Mouse (Mus musculus) embryonic facial prominence, embryonic 13.5 days (tissue): ENCODE measurements around the gene Cacul1. TPM values are rescaled to one million over a fixed set of nuclear protein-coding genes. Genes with fewer than 3 reads are reported as not detected.
A peak's percentile ranks its signal among the peaks of the same experiment; 100 is the strongest.

Experiments
- ATAC-seq: fragments of 200-750 bp; cut with Nextera tagmentation; 2 replicates; pipeline ENCODE4 v1.8.0; 2017; ENCODE audit warnings: low read depth; ENCODE audit not compliant: insufficient number of reproducible peaks, insufficient read depth, low FRiP score, low TSS enrichment
- H3K27ac ChIP-seq: fragments of 300-500 bp; sonication (generic); 2 replicates; pipeline ENCODE4 v1.5.1; 2015; ENCODE audit warnings: moderate library complexity, mild to moderate bottlenecking, inconsistent platforms
- H3K27me3 ChIP-seq: fragments of 300-500 bp; sonication (generic); 2 replicates; pipeline ENCODE4 v1.6.1; 2015; ENCODE audit warnings: mild to moderate bottlenecking, inconsistent platforms
- H3K36me3 ChIP-seq: fragments of 300-500 bp; sonication (generic); 2 replicates; pipeline ENCODE4 v1.6.1; 2015; ENCODE audit warnings: mild to moderate bottlenecking, inconsistent platforms
- H3K4me1 ChIP-seq: fragments of 300-500 bp; sonication (generic); 2 replicates; pipeline ENCODE4 v1.6.1; 2015; ENCODE audit warnings: inconsistent platforms
- H3K4me2 ChIP-seq: fragments of 300-500 bp; sonication (generic); 2 replicates; pipeline ENCODE4 v1.6.1; 2015; ENCODE audit warnings: moderate library complexity, mild to moderate bottlenecking, inconsistent platforms
- H3K4me3 ChIP-seq: fragments of 300-500 bp; sonication (generic); 2 replicates; pipeline ENCODE4 v1.5.1; 2015; ENCODE audit warnings: mild to moderate bottlenecking, inconsistent platforms
- H3K9ac ChIP-seq: fragments of 300-500 bp; sonication (generic); 2 replicates; pipeline ENCODE4 v1.6.1; 2015; ENCODE audit warnings: mild to moderate bottlenecking, inconsistent platforms
- H3K9me3 ChIP-seq: fragments of 300-500 bp; sonication (generic); 2 replicates; pipeline ENCODE4 v1.6.1; 2016; ENCODE audit warnings: inconsistent platforms
- WGBS: fragments of 180-500 bp; shearing (Covaris S2); methylation state at CpG from one replicate; pipeline ENCODE4 v1.1.7; 2015; ENCODE audit warnings: mixed read lengths; 5-methylcytosine and 5-hydroxymethylcytosine counted together
- polyA plus RNA-seq: library from polyadenylated mRNA; unstranded; fragments of >200 nt; fragmentation: Nextera tagmentation; extraction: Ambion mirVana; gene quantifications from 2 replicates; pipeline ENCODE4 v1.2.1, GENCODE M21; 2015

Gene Cacul1
- polyA plus RNA-seq, 1 experiment from 2014 or later: 20.0 TPM

DNA sequence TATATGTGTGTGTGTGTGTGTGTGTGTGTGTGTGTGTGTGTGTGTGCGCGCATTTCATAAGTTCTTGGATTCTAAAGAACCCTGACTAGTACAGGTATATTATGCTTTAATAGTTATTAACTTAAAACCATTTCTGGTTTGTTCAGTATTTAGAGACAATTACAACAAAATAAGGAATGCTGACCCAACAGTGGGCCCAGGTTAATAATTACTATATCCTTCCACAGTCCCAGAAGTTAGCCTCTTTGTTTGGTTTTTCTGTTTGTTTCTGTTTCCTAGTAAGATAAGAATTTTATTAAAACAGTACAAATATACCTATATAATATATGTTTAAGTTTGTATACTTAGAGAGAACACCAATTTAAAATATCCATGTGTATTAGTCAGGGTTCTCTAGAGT lies 2.4 kb upstream of the Cacul1 start:
- WGBS: 98% methylated on average over 2 of the region's 2 CpGs
- no peaks in the 10 kb centered on the region for H3K9me3 ChIP-seq
- H3K9ac ChIP-seq: no peak overlapping the region
- H3K27me3 ChIP-seq: no peaks in the 10 kb centered on the region
- H3K4me1 ChIP-seq: peaks cover 9% of the 10 kb centered on the region
- no peak overlapping the region for H3K4me2 ChIP-seq
- ATAC-seq: no peak
- no peak overlapping the region for H3K4me3 ChIP-seq
- H3K36me3 ChIP-seq: no peaks in the 10 kb centered on the region
- no peak overlapping the region for H3K27ac ChIP-seq

DNA sequence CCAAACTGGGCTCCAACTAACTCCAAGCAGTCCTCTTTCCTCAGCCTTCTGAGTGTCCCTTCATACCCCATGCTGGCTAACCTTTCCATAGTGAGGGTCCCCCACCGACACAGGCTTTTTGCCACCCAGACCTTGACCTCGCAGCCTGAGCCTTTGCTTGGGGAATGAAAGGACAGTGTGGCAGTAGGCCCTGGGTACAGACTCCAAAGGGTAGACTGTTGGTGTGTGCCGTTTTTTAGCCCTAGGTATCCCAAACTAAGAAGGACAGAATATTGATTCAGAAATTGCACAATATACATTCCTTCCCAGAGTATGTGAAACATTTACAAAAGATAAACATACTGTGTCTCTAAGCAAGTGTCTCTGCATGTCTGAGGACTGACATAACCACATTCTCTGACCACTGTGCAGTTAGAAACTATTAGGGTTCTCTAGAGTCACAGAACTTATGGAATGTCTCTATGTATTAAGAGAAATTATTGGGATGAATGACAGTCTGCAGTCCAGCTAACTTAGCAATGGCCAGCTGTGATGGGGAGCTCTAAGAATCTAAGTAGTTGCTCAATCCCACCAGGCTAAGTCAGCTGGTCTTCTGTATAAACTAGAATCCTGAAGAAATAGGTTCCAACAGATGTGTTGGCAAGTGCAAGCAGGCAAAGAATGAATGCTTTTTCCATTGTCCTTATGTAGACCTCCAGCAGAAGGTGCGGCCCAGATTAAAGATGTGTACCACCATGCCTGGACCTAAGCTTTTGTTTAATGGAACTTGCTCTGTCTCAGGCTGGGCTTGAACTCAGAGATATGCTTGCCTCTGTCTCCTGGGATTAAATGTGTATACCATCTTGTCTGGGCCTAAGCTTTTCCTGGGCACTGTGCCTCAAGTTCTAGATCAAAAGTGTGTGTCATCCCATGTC lies 809 bp upstream of the Cacul1 start:
- Histone ChIP-seq H3K4me3 (peak overlapping the region; percentile 99), H3K27ac (peak overlapping the region; percentile 94), H3K4me2 (peak overlapping the region; percentile 82), H3K27me3 (no peaks in the 10 kb centered on the region), H3K36me3 (no peaks in the 10 kb centered on the region), H3K9me3 (no peaks in the 10 kb centered on the region), H3K9ac (peak overlapping the region; percentile 97), H3K4me1 (peaks cover 16% of the 10 kb centered on the region)
- ATAC-seq: peak; percentile 22; the same call in 1 of the 2 replicates
- 34% methylated on average over 4 of the region's 4 CpGs for WGBS

DNA sequence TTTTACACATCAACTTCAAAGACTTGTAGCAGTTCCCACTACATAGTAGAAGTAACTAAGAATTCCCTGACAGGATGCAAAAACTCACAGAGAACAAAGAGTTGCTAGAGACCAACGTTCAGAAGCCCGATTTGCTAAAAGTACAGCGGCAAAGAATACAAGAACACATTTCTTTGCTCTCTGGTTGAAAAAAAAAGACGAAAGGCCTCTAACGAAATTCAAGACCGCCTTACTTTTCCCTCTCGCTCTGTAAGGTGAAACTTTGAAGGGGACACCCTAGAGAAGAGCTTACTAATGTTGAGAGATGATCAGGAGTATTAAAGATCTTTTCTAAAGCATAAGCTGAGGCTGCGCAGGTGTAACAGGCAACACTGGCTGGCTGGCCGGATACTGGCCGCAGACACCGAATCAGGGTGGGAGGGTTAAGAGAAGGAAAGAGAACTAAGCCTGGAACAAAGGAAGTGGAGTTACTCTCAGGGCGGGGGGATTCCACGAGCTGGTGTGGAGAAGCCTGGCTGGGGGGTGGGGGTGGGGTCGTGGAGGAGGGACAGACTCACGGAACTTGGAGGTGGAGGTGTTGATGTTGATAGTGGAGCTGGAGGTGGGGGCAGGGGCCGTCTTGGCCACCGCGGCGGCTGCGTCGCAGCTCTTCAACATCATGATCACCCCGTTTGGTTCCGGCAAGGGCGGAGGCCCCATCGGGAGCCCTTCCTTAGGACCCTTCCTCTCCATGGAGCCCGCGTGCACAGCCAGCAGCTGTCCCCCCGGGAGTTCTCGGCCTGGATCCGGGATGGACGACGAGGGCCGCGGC lies 849 bp downstream of the Cacul1 start:
- peak; percentile 35 for ATAC-seq
- peak overlapping the region; percentile 94 for H3K27ac ChIP-seq
- H3K4me3 ChIP-seq: peak overlapping the region; percentile 99
- peak overlapping the region; percentile 82 for H3K4me2 ChIP-seq
- peak overlapping the region; percentile 97 for H3K9ac ChIP-seq
- under 1% methylated on average over 34 of the region's 34 CpGs for WGBS
- H3K9me3 ChIP-seq: no peaks in the 10 kb centered on the region
- H3K4me1 ChIP-seq: peaks cover 16% of the 10 kb centered on the region
- H3K36me3 ChIP-seq: no peaks in the 10 kb centered on the region
- H3K27me3 ChIP-seq: no peaks in the 10 kb centered on the region

DNA sequence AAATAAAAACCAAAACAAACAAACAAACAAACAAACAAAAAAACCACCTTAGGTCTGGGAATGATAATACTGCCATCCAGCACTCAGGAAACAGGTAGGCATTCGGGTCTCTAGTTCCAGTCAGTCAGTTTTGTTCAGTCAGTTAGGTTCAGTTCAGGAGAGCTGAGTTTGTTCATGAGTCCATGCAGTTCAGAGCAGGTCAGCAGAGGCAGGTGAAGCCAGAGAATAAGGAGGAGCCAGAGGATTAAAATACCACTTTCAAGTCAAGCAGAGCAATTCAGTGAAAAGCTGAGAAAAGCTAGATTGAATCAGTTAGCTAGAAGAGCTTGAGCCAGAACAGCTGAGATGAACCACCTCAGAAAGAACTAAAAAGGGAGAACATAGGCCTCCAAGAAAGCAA lies 4.1 kb downstream of the Cacul1 start:
- H3K27me3 ChIP-seq: no peaks in the 10 kb centered on the region
- H3K9ac ChIP-seq: no peak overlapping the region
- H3K4me3 ChIP-seq: no peak overlapping the region
- peaks cover 11% of the 10 kb centered on the region for H3K36me3 ChIP-seq
- peaks cover 23% of the 10 kb centered on the region for H3K4me1 ChIP-seq
- no peak for ATAC-seq
- H3K27ac ChIP-seq: no peak overlapping the region
- H3K9me3 ChIP-seq: no peaks in the 10 kb centered on the region
- WGBS: 86% methylated on average over 1 of the region's 1 CpGs
- H3K4me2 ChIP-seq: no peak overlapping the region

DNA sequence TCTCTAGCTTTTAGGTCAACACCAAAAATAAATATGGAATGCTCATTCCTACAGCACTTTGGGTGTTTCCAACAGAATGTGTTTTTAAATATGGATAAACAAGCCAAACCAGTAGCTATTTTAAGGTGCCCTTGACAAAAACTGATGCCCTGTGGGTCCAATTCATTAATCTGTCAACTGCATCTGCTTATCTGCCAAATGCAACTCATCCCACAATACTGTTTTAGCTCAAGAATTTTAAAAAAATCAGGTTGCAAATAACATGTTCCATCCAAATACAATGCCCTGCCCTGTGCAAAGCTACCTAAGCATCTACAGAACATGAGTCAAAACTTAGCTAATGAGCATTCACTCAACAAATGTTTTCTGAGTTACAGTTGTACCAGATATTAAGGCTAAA lies 20.3 kb downstream of the Cacul1 start:
- Histone ChIP-seq H3K4me1 (no peaks in the 10 kb centered on the region), H3K36me3 (peaks cover 10% of the 10 kb centered on the region; the same call in 1 of the 2 replicates), H3K4me2 (no peak overlapping the region), H3K9me3 (no peaks in the 10 kb centered on the region), H3K27ac (no peak overlapping the region), H3K27me3 (no peaks in the 10 kb centered on the region), H3K9ac (no peak overlapping the region), H3K4me3 (no peak overlapping the region)
- no peak for ATAC-seq

DNA sequence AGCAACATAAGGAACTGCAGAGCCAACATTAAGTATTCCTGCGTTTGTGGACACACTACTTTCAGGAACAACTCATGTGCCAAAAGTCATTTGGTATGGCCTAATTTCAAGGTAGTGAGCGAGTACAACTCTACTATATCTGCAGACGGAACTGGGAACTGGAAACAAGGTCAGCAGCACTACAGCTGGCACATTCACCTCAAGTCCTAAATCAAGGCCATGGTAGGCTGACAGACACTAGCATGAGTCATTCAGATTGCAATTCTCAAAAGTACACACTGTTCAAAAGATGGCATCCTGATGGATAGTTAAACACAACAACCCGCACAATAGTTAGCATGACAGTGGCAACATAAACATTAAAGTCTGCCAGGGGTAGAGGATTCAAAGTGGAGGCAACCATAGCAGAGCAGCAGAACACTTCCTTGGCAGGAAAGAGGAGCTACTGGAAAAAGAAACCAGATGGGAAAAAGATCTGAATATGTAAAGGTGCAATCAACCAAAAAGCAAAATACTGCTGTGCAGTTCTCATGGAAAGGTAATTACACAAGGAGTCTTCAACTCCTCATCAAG lies 25.9 kb downstream of the Cacul1 start:
- H3K4me2 ChIP-seq: no peak overlapping the region
- no peak for ATAC-seq
- WGBS: 75% methylated on average over 4 of the region's 4 CpGs
- no peaks in the 10 kb centered on the region for H3K27me3 ChIP-seq
- H3K27ac ChIP-seq: no peak overlapping the region
- no peak overlapping the region for H3K9ac ChIP-seq
- no peaks in the 10 kb centered on the region for H3K4me1 ChIP-seq
- H3K36me3 ChIP-seq: peaks cover 9% of the 10 kb centered on the region
- no peak overlapping the region for H3K4me3 ChIP-seq
- H3K9me3 ChIP-seq: no peaks in the 10 kb centered on the region

DNA sequence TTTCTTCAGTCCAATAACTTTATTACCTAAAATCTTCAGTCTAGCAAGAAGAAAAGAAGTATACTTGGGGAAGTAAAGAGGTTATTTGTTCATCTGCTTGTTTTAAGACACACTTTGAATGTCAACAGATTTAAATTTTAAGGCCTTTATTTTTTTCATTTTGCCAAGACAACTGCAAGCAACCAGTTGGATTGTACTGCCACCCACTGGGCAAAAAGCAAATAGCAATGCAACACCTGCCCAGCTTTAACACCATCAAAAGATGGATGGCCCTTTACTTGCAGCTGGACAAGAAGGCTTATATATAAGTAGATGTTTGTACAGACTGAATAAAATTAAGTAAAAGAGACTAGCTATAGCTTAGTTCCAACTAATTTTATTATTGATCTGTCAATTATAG lies 27.3 kb downstream of the Cacul1 start:
- no peak overlapping the region for H3K4me3 ChIP-seq
- H3K27ac ChIP-seq: no peak overlapping the region
- no peaks in the 10 kb centered on the region for H3K9me3 ChIP-seq
- ATAC-seq: no peak
- no peaks in the 10 kb centered on the region for H3K4me1 ChIP-seq
- H3K27me3 ChIP-seq: no peaks in the 10 kb centered on the region
- H3K4me2 ChIP-seq: no peak overlapping the region
- H3K36me3 ChIP-seq: peaks cover 12% of the 10 kb centered on the region
- no peak overlapping the region for H3K9ac ChIP-seq

DNA sequence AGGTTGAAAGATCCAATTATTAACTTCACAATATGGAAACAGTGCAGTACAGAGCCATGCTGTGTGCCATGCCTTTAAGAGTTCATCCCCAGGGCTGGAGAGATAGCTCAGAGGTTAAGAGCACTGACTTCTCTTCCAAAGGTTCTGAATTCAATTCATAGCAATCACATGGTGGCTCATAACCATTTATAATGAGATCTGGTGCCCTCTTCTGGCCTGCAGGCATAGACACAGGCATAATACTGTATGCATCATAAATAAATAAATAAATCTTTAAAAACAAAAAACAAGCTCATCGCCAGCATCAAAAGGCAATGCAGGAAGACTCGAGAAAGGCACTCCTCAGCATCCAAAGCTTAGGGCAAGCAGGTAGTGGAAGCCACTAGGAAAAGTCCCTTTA lies 37.5 kb downstream of the Cacul1 start:
- H3K4me1 ChIP-seq: no peaks in the 10 kb centered on the region
- H3K27me3 ChIP-seq: no peaks in the 10 kb centered on the region
- no peak overlapping the region for H3K9ac ChIP-seq
- ATAC-seq: no peak
- no peak overlapping the region for H3K4me3 ChIP-seq
- H3K27ac ChIP-seq: no peak overlapping the region
- no peaks in the 10 kb centered on the region for H3K9me3 ChIP-seq
- H3K36me3 ChIP-seq: peaks cover 33% of the 10 kb centered on the region
- no peak overlapping the region for H3K4me2 ChIP-seq
- 86% methylated on average over 2 of the region's 2 CpGs for WGBS

DNA sequence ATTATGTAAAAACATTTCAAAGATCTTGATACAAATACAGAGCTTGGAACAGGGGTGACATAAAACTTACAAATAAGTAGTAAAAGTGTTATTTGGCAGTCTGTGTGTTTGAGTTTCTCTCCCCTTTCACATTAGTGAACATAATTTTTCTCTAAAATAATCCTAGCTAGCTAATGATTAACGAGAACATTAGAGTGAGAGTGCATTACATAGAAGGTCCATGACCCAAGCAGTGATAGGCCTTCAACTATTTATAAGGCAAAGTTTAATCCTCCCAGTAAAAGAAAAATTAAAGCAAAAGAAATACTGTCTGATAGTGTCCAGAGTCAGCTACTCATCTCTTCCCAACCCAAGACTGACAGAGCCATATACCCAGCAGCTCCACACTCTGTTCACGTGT lies 48.9 kb downstream of the Cacul1 start:
- Histone ChIP-seq H3K36me3 (peaks cover 21% of the 10 kb centered on the region; the same call in 1 of the 2 replicates), H3K4me3 (no peak overlapping the region), H3K4me1 (no peaks in the 10 kb centered on the region), H3K9me3 (no peaks in the 10 kb centered on the region), H3K27me3 (no peaks in the 10 kb centered on the region), H3K4me2 (no peak overlapping the region), H3K9ac (no peak overlapping the region), H3K27ac (no peak overlapping the region)
- ATAC-seq: no peak
- WGBS: 94% methylated on average over 2 of the region's 2 CpGs

DNA sequence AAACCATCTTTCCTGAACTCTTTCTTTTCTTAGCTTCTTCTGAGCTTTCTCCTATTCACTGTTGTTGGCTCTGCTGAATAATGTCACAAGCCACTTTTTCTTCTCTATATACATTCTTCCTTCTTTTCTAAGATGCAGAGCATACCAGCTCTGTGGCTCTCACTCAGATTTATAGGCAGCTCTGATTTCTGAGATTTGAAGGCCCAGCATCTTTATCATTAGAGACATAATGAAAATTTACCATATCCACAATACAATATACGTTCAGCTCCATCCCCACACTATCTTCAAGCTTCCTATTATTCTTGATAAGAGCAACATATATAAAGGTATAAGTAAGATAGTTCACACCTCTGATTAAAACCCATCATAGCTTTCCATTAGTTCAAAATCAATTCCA lies 50.7 kb downstream of the Cacul1 start:
- H3K4me2 ChIP-seq: no peak overlapping the region

DNA sequence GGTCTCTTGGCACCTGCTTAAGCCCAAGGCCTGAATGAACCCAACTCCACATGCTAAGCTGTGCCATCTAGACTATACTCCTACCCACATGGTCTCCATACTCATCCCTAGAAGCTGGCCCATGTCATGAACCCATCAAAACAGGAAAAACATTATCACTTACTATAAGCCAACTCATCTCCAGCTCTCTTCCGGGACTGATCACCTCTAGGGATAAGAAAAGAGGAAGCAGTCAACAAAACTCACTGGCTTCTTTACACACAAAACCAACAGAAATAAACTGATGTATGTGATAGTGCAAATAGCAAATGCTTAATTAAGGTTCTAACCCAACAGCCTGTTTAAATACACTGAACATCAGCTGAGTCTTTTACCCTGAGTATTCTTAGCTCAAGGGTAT lies 51.5 kb downstream of the Cacul1 start:
- Histone ChIP-seq H3K4me2 (no peak overlapping the region), H3K27me3 (no peaks in the 10 kb centered on the region), H3K4me3 (no peak overlapping the region), H3K36me3 (peaks cover 30% of the 10 kb centered on the region), H3K9ac (no peak overlapping the region), H3K27ac (no peak overlapping the region), H3K4me1 (no peaks in the 10 kb centered on the region), H3K9me3 (no peaks in the 10 kb centered on the region)
- WGBS: 94% methylated on average over 1 of the region's 1 CpGs
- ATAC-seq: no peak

More for the DNA sequence above, 50.7 kb downstream of the Cacul1 start:
- H3K27ac ChIP-seq: no peak overlapping the region
- H3K9me3 ChIP-seq: no peaks in the 10 kb centered on the region
- H3K4me3 ChIP-seq: no peak overlapping the region
- H3K9ac ChIP-seq: no peak overlapping the region
- no peaks in the 10 kb centered on the region for H3K4me1 ChIP-seq
- no peak for ATAC-seq
- peaks cover 30% of the 10 kb centered on the region for H3K36me3 ChIP-seq
- H3K27me3 ChIP-seq: no peaks in the 10 kb centered on the region
- 91% methylated on average over 1 of the region's 1 CpGs for WGBS
